Mouse (Mus musculus): ENCODE measurements around the gene Baz2b.
"Not testable (repeated sequence)": the region's sequence is repeated elsewhere in the genome, so short reads cannot be mapped to it uniquely, and the experiment has no call there.

Gene Baz2b

DNA sequence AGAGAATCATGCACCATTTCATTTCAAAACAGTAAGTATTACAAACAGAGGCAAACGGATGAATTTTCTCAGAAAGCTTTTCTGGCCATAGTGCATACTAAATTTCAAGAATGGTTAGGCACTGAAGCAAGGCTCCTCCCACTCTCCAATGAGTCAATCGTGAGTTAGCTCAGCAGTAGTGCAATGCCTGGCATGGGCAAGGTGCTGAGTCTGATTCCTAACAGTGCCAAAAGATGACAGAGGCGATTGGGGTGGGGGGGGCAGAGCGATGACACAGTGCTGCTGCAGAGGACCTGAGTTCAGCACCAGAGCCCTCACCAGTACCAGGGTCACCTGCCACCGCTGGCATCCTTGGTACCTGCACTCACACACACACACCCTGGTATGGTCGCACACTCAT, 339.1 kb downstream of the Baz2b start:
- DNase-seq (ENCODE audit: low spot score in 2 of 2): no peak

- DNase-seq (ENCODE audit: low spot score in 2 of 2): no peak
These were observed 347.0 kb downstream of the Baz2b start for GRCm38 (mm10) chr2:59862618-59863017.

GRCm38 (mm10) chr2:59854363-59854762, 355.3 kb downstream of the Baz2b start:
- DNase-seq (ENCODE audit: low spot score in 2 of 2): no peak

GRCm38 (mm10) chr2:59853543-59853942, 356.1 kb downstream of the Baz2b start:
- DNase-seq (ENCODE audit: low spot score in 2 of 2): no peak

DNA sequence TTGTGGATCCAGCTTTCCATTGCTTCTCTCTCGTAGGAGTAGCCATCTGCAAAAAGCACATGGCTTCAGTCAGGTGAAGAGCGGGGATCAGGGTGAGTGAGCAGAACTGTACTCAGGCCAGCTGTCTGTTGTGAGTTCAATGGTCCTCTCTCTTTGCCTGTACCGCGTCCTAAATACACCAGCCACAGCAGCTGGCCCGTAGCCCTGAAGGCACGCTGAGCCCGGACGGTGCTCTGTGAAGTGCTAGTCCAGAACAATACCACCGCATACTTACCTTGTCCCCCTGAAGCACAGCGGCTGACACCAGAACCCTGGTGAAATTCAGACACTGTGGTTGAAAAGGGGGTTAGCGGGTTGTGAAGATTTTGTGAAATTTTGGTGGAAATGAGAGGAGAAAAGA, 356.7 kb downstream of the Baz2b start:
- DNase-seq (ENCODE audit: low spot score in 2 of 2): no peak

DNA sequence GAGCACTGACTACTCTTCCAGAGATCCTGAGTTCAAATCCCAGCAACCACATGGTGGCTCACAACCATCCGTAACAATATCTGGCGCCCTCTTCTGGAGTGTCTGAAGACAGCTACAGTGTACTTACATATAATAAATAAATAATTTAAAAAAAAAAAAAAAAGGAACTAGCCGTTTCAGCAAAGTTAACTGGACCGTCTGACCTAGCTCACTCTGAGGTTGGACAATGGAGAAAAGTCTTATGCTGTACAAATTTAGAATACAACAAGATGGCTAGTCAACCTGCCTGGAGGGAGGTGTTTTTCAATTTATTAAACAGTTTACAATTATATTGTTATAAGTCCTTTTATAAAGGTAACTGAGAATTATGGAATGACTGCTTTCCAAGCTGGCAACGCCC, 357.8 kb downstream of the Baz2b start:
- not testable (repeated sequence) for DNase-seq (ENCODE audit: low spot score in 2 of 2)

Measured in thymus, postnatal 10 days (tissue).